Mouse (Mus musculus): ENCODE measurements at regions not wholly inside any gene's neighbourhood (a gene's known extent, or its start where the extent isn't known, plus 50 kb on each side); places are given as distances from the start of the nearest gene placed in this dataset.

DNA sequence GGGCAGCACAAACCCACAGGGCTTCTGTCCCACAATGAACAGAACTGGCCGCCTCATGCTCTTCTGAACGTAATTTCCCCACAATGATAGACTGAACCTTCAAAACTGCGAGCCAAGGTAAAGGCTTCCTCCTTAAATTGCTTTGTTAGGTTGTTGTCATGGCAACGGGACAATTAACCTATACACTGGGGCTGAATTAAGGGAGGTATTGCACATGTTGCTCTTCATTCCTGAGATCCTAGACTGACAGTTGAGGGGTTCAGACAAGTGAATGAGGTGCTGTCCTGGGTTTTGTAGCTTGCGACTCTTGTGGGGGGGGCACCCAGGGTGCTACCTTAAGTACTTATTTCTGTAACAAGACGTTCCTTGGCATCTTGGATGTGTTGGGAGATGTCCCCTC, 100.6 kb upstream of the Pmepa1 start:
- no peak for DNase-seq

DNA sequence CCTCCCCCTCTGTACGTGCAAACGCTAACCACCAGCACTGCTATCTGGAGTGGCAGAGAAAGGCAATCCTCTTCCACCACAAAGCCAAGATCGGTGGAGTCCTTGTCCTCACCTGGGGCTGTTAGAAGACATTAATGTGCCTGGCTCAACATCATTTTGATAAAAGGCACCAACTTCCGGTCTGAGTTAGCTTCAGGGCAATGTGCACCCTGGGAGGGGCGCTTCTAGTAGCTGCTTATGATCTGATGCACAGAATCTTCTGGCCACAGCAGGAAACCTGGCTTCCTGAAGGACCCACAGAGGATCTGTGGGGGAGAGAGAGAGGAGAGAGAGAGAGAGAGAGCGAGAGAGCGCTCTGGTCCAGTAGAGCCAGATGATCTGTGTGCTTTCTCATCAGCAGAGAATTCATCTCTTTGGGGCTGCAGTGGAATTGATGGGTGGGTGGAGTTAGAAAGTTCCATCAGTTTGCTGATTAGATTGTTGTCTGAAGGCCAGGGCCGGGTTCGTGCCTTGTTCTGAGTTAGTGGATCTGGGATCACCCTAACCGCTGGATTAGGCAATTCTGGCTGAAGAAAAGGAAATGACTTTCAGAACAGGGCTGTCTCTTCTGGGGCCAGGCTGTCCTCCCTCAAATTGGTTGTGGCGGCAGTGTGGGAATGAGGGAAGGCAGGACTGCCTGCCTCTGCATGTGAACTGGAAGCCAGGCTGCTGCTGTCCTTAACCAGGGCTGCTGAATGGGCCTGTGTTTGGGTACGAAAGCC, 101.3 kb upstream of the Pmepa1 start:
- peak; percentile 38 for DNase-seq

- peak; percentile 40 for DNase-seq
These were observed 103.4 kb upstream of the Pmepa1 start for GRCm38 (mm10) chr2:173379736-173380135.

- DNase-seq = peak; percentile 54
These were observed 104.0 kb upstream of the Pmepa1 start for GRCm38 (mm10) chr2:173380341-173380761.

GRCm38 (mm10) chr2:173382176-173382813, 106.0 kb upstream of the Pmepa1 start:
- peak; percentile 38 for DNase-seq

DNA sequence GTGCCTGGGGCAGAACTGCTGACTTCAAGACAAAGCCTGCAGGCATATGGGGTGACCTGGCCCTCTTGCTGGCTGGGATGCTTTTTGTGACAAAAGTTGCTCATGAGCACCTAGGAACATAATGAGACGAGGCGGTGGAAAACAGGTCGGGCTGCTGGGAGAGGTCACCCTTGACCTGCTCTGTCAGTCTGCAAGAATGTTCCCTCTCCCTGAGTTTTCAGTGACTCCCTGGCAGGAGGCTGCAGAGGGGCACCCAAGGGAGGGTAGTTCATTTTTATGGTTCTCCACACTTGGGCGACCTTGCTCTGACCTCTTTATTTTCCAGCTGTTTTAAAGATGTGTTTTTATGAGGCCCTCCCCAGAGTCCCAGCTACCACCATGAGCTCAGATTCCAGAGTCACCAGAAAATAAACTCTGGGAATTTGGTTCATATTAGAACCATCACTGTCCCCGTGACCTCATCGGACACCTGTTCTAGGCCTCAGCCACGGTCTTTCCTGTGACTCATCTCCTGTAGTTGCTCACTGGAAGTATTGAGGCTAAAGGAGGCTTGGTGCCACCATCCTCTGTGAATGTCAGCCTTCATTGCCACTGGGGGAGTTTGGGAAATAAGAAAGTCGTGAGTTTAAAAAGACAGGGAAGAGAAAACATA, 108.7 kb upstream of the Pmepa1 start:
- DNase-seq = no peak

- DNase-seq = peak; percentile 42
These were observed 109.4 kb upstream of the Pmepa1 start for GRCm38 (mm10) chr2:173385722-173386141.

DNA sequence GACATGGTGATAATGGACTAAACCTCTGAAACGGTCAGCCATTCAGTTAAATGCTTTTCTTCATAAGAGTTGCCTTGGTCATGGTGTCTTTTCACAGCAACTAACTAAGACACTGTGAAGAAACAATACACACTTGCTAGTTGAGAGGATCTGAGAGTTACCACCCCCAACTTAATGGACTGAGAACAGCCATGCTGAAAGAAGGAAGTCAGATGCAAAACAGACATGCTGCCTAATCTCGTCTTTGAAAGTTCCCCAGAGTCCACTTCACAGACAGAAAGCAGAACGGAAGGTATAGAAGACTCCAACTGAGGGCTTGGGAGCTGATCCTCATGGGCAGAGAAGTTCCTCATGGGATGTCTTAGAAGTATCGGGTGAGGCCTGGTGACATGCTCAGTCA, 111.8 kb upstream of the Pmepa1 start:
- DNase-seq = no peak

DNA sequence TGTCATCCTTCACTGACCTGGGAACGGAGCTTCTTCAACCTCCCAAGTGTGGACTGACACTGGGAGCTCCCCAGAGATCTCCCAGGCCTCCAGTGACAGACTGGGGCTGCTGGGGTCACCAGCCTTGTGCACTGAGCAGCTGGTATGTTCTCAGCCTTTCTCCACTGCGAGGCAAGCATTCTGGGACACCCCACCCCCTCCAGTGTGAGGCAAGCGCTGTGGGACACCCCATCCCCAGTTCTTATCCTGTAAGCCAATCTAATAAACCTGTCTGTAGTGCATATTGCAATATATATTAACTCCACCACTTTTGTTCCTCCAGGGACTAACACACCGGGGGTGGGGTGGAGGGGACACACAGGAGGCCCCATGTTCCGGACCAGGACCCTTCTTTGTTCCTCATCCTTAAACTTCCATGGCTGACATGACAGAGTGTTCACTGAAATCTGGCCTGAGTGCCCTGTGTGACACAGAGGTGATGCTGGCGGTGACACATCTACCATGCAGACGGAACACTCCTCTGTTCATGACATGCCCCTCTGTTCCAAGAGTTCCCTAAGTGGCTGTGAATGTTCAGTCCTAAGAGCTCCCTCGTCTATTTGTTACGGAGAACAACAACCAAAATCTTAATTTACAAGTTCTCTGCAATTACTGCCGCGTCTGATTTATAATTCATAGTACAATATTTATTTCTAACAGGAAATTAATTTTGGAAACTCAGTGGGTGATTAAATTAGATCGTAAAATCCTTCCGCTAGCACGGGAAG, 116.4 kb upstream of the Pmepa1 start:
- DNase-seq = no peak

- no peak for DNase-seq
These were observed 116.9 kb upstream of the Pmepa1 start for GRCm38 (mm10) chr2:173393324-173393592.

- DNase-seq = no peak
These were observed 119.2 kb upstream of the Pmepa1 start for GRCm38 (mm10) chr2:173395526-173395925.

DNA sequence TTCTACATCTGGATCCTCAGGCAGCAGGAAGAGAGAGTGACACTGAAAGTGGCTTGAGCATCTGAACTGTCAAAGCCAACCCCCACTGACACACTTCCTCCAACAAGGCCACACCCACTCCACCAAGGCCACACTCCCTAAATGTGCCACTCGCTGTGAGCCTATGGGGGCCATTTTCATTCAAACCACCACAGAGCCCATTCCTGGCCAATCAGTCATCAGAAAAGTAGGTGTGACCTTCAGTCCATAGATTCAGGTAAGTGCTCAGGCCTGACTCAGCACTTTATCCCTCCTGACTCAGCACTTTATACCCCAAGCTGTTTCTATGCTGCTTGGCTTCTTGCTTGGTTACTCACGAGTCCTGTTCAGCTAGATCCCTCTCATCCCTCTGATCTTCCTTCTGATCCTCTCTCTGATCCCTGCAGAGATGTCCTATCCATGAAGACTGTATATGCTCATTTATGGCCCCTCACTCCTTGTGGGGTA, 121.6 kb upstream of the Pmepa1 start:
- no peak for DNase-seq

DNA sequence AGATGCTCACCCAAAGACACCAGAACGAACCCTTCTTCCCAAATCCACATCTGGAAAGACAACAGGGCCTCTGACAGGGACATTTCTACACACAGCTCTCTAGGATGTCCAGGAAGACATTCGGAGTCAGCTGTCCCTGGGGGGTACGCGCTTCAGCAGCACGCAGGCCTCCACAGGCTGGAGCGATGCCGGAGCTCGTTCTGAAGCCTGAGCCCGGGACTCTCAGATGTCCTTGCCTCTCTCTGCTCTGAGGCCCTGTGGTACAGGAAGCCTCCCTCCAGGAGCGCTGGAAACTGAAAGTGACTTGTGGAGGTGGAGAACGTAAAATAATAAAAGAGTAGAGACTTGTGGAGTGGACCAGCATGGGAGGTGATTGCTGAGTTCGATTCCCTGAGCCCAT, 116.8 kb upstream of the 1700021F07Rik start:
- peak; percentile 13 for DNase-seq

- DNase-seq = peak; percentile 28
These were observed 115.9 kb upstream of the 1700021F07Rik start for GRCm38 (mm10) chr2:173406344-173407094.

DNA sequence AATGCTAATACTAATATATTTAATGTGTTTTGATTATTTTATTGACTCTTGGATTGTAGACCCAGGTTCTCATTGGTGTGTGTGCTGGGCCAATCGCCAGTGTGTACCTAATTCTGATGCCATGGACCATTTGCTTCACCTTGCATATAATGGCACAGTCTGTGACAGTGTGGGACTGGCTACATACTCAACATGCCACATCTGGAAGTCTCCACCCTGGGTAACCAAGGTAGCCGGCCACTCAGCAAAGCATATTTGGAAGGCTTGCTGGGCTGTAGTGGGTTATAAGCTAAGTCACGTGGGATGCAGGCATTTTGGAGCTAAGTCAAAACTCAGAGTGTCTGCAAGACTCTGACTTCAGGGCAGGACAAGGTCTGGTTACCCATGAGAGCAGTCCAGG, 115.3 kb upstream of the 1700021F07Rik start:
- no peak for DNase-seq

DNA sequence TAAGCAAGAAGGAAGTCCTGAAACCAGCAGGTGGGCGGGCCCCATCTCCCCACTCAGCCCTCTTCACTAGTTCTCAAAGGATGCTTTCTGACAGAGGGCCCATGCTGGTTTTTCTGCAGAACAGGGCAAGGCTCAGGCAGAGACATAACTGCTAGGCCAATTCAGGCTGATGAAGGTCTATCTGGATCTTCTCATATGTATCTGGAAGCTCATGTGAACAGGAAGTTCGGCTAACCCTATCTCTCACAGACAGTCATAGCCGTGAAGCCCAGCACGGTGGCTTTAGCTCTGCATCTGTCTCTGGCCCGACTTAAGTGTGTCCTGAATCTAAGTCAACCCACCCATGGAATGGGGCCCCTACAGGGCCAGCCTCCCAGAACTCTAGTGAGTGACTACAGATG, 113.7 kb upstream of the 1700021F07Rik start:
- peak; percentile 77 for DNase-seq

DNA sequence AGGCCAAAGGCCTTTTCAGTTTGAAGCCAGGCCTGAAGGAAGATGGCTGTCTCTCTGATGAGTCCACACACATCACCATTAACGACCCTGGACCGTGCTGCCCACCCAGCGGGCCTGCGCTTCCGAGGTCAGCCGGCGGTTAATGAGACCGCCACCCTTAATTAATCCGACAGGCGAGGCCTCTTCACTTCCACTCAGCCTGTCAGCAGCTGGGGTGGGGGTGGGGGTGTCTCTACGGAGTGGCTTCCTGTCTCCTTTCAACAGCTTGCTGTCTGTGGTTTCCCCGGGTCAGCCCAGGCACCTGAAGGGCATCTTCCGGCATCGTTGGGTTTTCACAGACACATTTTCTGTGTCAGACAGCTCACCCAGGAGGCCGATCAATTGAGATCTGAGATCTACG, 113.0 kb upstream of the 1700021F07Rik start:
- peak; percentile 88 for DNase-seq

- peak; percentile 15 for DNase-seq
These were observed 108.3 kb upstream of the 1700021F07Rik start for GRCm38 (mm10) chr2:173413906-173414656.

GRCm38 (mm10) chr2:173415429-173415828, 107.0 kb upstream of the 1700021F07Rik start:
- DNase-seq = no peak

DNA sequence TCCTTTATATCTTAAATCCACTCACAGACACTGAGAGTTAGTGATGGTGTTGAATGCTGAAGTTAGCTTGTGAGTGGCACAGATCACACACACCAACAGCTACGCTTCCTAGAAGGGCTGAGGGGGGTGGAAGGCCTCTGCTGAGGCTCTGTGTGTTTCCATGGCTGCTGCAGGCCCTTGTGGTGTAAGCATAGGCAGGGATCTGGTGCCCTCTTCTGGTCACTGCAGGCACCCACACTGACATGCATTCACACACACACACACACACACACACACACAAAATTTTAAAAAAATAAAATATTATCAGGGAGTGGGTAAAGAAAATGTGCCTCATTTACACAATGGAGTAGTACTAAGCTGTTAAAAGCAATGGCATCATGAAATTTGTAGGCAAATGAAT, 105.5 kb upstream of the 1700021F07Rik start:
- peak; percentile 77 for DNase-seq

DNA sequence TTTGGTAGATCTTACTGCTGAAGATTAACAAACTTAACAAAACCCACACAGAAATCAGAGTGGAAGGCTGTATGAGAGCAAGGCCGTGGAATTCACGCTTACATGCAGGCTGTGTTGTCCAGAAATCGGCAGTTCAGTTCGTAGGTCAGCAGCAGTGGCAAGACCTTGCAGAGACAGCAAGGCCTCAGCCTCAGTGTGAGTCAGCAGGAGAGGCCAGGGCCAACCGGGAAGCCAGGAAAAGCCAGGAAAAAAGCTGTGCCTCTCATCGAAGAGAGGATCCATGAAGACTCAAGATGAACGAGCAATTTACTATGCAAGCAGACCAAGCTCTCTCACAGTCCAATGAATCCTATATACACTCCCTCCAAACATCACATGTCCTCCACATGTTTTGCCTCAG, 103.4 kb upstream of the 1700021F07Rik start:
- DNase-seq = no peak

GRCm38 (mm10) chr2:173419972-173420391, 102.4 kb upstream of the 1700021F07Rik start:
- DNase-seq = no peak

All from thymus, postnatal 14 days (tissue).